Mouse (Mus musculus): ENCODE measurements around the gene Amn1.
"Not testable (repeated sequence)": the region's sequence is repeated elsewhere in the genome, so short reads cannot be mapped to it uniquely, and the experiment has no call there.

Amn1 gene

DNA sequence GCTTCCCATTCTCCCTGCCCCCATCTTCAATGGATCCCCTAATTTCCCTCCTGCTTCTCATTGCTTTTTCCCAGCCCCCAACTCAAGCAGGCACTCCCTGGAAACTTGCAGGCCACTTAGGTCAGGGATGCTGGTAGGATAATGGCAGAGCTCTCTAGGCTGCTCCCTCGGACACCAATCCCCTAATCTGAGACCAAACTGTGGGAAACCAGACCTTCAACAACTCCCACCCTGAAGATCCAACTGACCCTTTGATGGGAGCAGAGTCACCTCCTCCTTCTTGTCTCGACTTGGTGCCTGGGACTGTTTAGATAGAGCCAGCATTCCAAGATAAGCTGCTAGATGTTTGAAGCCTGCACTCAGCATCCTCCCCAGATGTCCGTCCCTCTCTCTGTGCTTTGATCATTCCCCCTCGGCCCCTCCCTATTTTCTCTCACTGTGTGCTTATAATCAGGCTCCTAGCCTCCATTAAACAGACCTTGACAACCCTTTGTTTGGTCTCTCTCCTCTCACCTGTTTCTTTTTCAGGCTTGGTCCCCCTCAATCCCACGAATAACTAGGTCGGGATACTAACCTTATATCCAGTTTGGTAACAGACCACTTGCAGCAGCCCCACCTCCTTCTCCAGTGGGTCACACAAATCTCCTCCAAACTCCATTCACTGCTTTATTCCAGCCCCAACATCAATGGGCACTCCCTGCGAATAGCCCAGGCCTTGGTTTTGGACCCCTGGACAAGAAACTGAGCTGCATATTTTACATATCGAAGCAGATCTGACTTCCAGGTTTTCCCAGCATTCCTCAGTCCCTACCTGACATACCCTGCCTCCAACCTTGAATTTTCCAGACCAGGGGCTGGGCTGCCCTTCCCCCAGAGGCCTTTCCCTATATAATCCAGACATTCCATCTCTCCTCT is 34.1 kb downstream of the Amn1 start:
- DNase-seq (ENCODE audit: low spot score) = no peak

DNA sequence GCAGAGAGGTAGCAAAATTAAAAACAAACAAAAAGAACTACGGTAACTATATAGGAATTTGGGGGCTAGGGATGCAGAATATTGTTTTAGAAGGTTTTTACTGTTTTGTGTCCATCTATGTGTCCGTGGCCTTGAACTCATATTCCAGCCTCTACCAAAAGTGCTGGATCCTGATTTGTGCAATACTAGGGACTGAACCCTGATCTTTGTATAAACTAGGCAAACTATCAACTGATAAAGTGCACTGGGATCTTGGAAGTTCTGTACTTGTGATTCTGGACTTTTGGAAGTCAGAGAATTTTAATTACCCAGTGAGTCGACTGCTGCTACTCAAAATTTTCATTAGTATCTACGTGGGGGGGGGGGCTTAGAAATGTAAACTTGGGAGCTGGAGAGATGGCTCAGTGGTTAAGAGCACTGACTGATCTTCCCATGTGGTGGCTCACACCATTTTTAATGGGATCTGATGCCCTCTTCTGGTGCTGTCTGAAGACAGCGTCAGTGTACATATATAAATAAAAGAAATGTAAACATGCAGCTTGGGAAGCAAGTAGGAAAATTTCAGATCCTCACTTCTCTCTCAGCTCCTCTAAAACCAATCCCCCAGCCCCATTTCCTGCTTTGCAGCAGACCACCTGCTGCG is 34.9 kb downstream of the Amn1 start:
- DNase-seq (ENCODE audit: low spot score) = no peak

DNA sequence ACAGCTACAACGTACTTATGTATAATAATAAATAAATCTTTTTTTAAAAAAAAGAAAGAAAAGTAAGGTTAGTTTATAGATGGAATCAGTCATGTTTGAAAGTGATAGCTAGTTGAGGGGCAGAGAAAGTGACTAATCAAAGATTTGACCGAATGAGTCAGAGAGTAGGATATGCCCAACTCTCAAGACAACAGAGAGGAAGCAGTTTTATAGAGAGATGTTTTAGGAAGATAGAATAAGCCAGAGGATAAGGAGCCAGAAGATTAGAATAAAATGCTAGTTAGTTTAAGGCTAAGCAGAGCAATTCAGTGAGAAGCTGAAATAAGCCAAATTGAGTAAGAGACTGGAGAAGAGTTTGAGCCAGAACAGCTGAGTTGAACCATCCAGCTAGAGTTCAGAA is 36.4 kb downstream of the Amn1 start:
- DNase-seq (ENCODE audit: low spot score) = no peak

DNA sequence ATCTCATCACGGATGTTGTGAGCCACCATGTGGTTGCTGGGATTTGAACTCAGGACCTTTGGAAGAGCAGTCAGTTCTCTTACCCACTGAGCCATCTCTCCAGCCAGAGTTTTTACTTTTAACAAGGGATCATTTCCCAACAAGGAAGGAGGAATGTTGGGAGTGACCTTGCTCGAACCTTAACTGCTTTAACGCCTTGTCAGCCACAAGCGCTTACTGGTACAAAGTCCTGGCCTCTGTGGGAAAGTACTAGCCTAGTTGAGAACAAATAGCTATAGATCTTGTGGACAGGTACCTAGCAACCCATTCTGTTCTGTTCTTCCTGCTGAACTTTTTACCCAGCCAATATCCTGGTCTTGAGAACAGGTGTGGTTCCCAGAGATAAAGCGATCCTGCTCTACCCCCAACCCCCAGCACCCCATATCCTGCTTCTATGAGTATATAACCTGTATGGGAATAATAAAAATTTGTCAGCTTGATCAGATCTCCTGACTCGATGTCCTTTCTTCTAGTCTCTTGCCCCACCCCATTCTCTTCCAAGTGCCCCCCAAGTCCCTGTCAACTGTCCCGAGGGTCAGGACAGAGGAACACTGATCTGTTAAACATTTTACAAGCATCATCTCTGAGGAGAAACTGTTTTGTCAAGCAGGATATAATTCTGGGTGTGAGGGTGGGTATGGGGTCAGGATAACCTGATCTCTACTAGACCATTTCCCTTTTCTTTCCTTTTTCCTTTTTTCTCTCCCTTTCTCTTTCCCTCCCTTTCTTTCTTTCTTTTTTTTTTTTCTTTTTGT is 39.9 kb downstream of the Amn1 start:
- DNase-seq (ENCODE audit: low spot score) = no peak

DNA sequence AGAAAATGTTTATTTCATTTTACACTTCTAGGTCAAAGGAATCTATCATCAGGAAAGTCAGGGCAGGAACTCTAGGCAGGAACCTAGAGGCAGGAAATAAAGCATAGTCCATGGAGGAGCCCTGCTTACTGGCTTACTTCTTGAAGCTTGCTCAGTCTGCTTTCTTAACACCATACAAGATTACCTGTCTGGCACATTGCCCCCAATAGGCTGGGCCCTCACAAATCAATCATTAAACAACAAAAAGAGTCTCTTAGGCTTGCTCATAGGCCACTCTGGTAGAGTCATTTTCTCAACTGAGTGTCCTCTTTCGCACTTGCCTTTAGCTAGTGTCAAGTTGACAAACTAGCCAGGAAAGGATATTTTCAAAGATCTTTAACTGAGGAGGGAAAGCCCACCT is 43.4 kb downstream of the Amn1 start:
- DNase-seq (ENCODE audit: low spot score) = no peak

DNA sequence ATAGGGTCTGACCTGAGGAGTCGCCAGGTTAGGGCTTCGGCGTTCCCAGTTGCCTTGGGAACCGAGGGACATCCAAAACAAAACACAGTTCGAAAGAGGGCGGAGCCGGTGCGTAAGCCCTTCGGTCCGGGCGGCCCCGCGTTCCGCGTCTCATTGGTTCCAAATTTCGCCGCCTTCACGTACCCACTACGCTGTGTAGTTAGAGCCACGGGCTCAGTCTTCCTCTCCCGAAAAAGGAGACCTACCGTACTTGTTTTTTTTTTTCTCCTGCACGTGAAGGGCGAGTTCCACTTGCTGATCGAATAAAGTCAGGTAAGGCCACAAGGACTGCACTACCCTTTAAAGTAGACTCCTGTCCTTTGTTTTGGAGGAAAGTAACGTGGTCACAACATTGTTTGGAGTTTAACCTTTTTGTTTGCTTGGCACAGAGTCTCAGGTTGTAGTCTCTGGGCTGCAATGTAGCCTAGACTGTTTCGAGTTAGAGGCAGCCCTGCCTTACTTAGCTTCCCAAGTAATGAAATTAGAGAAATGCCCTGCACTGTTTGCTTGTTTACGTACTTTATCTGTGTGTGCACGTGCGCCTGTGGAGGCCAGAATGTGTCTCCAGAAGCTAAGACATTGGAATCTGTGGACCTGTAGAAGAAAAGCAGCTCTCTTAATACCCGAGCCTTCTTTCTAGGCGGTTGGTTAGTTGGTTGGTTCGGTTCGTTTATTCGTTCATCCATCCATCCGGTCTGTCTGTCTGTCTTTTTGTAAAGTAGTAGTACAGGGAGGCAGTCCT is 46.9 kb downstream of the Amn1 start:
- DNase-seq (ENCODE audit: low spot score) = peak; percentile 54

DNA sequence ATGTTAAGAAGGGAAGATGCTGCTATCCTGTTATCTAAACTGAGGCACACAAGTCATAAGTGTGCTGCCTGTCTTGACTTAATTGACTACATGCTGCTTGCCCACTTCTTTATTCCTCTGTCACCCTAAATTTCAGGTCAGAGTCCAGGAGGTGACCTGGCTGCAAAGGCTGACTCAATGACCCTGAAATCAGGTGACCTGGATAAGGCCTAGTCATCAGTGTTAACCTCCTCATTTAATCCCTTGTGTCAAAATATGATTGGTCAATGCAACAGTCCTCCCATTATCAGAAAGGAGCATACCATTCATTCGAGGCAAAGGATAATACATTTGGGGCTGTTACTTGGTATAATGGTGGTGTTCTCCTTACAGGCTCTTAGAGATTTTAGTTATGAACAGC is 49.0 kb downstream of the Amn1 start, which contains the start of gene Etfbkmt:
Gene Etfbkmt (plus strand): TSS at position 379 of the 400 bp plus-strand sequence.
- no peak for DNase-seq (ENCODE audit: low spot score)

DNA sequence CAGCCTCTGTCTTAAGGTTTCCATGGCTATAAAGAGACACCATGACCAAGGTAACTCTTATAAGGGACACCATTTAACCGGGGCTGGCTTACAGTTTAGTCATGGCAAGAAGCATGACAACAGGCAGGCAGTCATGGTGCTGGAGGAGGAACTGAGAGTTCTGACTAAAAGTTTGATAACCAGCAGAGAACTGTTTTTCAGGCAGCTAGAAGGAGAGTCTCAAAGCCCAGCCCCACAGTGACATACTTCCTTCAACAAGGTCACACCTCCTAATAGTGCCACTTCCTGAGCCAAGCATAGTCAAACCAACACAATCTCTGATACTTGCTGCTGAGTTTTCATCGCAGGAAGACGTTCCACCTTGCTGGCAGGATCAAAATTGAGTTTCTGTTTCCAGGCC is 49.5 kb downstream of the Amn1 start:
- no peak for DNase-seq (ENCODE audit: low spot score)

DNA sequence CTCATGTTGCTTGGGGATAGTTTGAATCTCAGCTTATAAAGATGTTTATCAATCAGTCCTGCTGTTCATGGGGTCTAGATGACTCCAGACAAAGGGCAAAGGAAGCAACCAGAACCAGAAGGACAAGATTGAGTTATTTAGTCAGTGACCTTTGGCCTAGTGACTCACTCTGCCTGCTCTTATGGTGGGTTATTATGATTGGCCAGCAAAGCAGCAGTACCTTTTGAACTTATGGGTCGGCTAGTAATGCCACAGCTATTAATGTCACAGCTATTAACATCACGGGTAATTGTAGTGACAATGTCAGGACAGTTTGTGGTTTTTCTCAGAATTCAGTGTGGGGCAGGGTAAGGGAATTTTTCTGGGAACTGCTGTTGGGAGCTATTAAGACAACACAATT is 50.6 kb downstream of the Amn1 start:
- DNase-seq (ENCODE audit: low spot score) = no peak

DNA sequence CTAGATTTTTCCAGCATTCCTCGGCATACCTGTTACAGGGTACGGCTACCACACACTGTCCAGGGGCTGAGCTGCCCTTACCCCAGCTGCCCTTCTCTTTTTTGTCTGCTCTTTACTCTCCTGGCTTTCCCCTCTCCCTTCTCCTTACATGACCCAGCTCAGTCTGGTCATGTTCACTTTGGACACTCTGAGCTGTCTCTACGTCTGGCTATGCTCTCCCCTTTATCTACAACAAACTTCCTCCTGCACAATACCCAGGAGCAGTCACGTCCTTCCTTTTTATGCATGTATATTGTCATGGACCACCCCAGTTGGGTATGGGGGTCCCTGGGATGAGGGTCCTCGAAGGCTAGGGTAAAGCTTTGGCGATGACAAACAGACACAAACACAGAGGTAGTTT is 52.9 kb downstream of the Amn1 start:
- no peak for DNase-seq (ENCODE audit: low spot score)

DNA sequence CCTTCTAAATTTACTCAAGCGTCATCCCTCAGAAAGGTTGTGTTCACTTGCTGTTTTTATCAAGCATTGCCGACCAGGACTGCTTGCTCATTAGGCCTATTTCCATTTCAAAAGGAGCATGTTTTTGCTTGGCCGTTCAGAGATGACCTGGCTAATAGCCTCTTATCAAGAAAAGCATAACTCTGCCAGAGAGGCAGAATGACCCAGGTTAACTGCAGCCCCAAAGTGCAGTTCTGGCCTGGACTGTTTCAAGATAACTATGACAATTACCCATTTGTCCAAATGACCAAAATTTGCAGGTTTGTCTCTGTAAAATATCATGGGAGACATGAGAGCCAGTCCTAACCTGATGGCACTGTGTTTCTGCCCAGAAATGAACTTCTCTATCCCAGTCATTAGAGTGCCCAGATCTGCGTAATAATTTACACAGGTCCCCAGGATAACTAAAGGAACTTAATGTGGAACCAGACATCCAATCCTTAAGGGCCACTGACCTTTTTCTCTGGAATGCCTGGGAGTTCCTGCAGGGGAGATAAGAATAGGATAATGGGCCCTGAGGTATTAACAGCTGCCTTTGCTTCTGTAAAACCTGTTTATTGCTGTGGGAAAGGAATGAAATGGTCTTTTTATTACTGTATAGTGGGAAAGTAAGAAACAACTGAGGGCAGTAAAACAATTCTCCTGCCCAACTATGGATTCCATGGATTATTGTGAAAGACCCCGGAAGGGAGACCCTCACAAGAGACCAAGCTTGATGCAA is 53.9 kb downstream of the Amn1 start:
- DNase-seq (ENCODE audit: low spot score) = no peak

DNA sequence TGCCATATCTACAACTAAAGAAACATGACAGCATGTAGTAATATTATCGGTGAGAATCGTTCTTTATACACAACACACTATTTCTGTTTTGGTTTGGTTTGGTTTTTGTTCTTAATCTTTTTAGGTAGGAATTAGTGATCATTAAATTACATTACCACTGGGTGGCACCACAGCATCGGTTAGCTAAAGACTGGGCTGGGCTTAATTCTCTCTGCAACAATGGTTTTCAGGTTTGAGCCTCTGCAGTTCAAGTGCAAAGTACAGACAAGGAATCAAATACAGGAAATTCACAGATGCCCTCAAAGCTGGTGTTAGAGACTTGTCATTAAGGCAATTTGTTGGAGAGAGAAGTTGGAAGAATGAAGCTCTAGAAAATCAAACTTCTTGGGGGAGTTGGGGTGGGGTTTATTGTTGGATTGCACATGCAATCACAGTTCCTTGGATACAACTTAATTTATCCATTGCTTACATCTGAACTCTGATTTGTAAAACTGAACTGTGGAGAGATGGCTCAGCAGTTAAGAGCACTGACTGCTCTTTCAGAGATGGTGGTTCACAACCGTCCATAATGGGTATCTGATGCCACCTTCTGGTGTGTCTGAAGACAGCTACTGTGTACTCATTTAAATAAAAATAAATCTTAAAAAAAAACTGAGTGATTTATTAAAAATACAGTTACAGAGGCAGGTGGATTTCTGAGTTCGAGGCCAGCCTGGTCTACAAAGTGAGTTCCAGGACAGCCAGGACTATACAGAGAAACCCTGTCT is 56.0 kb downstream of the Amn1 start:
- no peak for DNase-seq (ENCODE audit: low spot score)

DNA sequence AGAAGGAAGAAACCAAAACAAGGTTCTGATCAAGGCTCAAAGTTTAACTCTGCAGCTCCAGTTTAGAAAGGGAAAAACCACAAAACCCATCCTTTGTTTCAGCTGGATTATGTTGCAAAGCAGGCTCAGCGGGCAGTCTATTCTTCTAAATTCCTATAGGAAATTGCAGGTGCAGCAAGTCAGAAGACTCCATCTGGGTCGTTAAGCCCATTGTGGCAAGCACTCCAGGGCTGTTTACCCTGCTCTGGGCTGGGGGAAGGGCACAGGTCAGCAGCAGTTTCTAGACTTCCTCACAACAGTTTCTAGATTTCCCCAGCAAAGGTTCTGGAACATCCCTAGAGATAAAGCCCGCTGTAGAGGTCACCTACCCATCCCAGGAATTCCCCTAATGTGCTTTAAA is 57.4 kb downstream of the Amn1 start:
- no peak for DNase-seq (ENCODE audit: low spot score)

DNA sequence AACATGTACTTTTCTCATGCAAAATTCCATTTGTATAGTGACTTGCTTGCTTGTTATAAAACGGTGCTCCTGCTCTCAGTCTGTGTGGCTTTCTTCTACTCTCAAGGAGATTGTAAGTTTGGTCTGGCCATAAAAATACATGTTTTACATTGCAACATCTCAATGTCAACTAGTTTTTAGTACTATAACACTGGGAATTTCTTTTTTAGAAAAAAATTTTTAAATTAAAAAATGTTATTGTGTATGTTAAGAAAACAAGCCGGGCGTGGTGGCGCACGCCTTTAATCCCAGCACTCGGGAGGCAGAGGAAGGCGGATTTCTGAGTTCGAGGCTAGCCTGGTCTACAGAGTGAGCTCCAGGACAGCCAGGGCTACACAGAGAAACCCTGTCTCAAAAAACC is 58.6 kb downstream of the Amn1 start, which contains the start of gene Gm10203:
Gene Gm10203 (plus strand): TSS at position 301 of the 400 bp plus-strand sequence.
- not testable (repeated sequence) for DNase-seq (ENCODE audit: low spot score)

DNA sequence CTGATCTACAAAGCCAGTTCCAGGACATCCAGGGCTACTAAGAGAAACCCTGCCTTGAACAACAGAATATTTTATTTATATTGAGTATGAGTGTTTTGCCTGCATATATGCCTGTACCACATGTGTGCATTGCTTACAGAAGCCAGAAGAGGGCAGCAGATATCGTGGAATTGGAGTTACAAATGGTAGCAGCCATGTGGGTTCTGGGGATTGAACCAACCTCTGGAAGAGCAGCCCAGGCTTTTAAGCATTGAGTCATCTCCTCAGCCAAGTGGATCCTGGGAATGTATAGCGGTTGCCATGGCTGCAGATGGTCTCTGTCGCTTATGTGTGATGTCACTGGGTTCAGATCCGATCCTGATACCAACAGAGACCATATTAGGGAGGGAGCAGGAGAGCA is 61.8 kb downstream of the Amn1 start:
- DNase-seq (ENCODE audit: low spot score) = no peak

DNA sequence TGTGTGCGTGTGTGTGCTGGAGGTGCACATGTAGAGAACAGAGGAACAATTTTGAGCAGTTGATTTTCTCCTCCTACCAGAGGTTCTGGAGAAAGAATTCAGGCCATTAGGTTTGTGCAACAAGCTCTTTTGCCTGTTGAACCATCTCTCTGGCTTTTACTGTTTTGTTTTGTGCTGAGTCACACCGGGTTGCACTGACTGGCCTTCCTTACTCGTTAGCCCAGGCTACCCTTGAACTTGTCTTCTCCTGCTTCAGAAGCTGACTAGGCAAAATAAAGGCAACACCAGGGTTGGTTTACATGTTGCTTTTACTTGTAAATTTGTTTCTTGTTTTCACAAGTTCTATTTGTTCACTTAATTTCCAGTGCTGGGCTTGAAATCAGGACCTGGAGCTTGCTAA is 65.5 kb downstream of the Amn1 start:
- no peak for DNase-seq (ENCODE audit: low spot score)

DNA sequence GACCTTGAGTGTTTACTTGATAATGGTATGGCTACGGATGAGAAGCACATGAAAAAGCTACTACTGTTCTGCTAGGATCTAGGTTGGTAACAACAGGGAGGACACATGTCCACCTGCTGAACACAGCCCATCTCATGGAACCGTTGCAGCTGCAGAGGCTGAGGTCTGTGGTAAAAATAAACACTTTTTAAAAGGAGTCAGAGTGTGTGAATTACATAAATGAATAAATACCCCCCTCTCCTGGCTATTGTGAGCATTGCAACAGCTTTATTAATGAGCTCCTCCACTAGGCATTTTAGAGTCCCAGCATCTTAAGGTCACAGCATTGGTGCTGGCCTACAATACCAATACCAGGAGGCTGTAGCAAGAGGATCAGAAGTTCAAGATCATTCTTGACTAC is 68.7 kb downstream of the Amn1 start:
- DNase-seq (ENCODE audit: low spot score) = peak; percentile 69

DNA sequence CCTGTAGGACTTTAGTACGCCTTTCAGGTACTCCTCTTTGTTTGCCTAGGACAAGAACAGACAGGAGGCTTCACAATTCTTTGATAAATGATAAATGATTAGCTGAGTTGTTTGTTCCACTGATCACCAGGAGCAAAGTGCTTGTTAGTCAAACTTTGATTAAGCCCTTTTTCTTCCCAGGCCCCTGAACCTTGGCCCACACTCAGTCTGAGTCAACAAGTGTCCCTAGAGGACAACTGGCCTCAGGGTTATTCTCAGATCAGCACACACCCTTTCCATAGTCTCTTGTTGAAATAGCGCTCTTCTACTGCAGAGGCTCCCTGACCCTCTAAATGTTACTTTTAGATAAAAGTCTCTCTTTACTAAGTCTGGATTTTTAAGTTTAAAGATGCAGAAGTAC is 69.6 kb downstream of the Amn1 start:
- no peak for DNase-seq (ENCODE audit: low spot score)

DNA sequence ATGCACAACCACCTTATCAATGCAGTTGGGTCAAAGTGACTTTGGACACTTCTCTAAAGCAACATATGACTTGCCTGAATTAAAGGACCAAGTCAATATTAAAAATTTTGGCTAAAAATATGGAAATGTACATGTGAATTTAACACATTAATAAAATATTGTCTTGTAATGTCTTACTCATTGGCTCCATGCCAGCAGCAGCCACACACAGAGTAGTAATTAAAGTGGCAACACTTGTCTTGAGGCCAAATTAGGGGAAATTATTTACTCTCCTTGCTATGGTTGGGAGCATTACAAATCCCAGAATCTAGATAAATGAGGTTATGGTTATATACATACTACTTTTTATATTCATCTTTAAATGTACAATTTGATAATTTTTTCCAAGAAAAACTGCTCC is 71.5 kb downstream of the Amn1 start:
- DNase-seq (ENCODE audit: low spot score) = no peak

DNA sequence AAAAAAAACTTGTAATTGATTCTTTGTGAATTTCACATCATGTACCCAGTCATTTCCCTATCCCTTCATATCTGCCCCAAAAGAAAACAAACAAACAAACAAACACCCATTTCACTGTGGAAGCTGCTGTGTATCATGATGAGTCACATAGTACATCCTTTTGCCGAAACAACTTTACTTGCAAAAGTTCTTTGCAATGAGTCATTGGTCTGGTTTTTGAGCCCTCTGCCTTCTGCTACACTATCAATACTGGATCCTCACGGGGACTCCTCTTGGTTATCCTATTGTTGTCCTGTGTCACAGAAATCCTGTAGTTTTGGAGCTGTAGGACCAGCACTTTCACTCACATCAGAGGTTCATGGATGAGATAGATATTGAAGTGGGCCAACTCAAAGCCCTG is 79.6 kb downstream of the Amn1 start:
- DNase-seq (ENCODE audit: low spot score) = no peak
